Mouse (Mus musculus): ENCODE data around the gene Tle4.
"Not testable (repeated sequence)": the region's sequence is repeated elsewhere in the genome, so short reads cannot be mapped to it uniquely, and the experiment has no call there.

The Tle4 gene

DNA sequence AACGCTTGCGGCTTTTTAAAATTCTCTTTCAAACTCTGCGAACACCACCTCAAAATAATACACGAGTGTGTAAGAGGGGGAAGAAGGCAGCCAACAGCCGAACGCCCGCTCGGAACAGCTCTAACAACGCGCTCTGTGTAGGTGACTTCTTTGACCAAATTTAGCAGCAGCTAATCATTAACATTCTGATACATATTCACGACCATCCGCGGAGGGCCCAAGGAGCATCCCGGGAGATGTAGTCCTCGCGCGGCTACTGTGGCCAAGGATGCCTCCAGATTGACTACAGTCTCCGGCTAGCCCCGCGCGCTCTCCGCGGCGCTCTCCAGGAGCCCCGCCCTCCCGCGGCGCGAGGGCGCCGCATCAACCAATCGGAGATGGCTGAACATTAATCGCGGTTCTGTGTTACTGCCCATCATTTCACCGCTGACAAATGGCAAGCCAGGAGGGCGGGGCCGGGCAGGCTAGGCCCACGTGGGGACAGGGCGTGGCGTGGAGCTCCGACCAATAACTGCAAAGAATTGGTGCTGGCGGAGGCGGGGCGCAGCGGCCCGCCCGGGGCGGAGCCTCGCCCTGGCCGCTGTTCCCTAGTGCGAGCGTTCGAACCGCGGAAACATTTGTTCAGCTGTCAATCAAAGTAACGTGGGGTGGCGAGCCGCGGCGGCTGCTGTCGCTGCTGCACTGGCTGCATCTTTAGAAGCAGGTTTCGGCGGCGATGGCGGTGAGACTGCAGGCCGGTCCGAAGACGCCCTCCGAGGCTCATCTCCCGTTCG is at the start of gene Tle4:
Tle4 (minus strand) TSS at position 135 of the 773 bp plus-strand sequence.
- DNase-seq (ENCODE audit: low spot score) = peak; percentile 100

DNA sequence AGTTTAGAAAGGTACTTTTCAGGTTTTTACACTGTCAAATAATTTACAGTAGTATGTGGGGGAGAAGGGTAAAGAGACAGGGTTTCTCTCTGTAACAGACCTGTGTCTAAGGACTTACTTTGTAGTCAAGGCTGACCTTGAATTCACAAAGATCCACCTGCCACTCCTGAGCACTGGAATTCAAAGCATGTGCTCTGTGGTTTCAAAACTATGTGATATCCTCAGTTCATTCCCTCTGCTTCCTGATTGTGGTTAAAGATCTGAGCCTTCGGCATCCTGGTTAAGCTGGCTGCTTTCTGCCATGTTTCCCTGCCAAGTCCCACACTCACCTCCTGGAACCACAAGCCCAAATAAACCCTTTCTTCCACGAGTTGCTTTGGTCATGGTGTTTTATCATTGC is 47.8 kb upstream of the Tle4 start:
- no peak for DNase-seq (ENCODE audit: low spot score)

DNA sequence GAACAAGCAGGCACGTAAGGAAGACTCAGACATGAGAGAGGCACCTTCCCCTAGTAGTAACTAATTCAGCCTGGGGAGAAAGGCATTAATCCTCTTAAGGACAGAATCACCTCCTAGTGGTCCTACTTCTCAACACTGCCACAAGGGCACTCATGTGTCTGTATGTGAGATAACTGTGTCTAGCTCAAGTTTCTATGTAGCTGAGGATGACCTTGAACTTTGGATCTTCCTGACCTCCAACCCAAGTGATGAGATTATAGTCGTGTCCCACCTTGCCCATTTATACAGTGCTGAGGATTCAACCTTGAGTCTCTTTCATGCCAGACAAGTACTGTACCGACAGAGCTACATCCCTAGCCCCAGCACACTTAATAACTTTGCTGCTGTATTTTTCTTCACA is 46.9 kb upstream of the Tle4 start:
- DNase-seq (ENCODE audit: low spot score) = no peak

DNA sequence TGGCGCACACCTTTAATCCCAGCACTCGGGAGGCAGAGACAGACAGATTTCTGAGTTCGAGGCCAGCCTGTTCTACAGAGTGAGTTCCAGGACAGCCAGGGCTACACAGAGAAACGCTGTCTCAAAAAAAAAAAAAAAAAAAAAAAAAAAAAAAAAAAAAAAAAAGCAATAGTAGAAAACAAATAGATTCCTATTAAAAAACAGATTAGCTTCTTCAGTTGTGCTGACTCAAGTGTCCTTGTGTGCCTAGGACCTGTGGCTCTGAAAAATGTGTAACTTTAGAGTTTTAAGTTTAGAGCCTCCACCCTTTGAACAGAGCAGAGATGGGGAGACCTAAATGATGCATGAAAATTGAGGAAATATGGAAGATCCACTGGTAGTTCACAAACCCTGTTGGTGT is 45.2 kb upstream of the Tle4 start:
- DNase-seq (ENCODE audit: low spot score) = not testable (repeated sequence)

DNA sequence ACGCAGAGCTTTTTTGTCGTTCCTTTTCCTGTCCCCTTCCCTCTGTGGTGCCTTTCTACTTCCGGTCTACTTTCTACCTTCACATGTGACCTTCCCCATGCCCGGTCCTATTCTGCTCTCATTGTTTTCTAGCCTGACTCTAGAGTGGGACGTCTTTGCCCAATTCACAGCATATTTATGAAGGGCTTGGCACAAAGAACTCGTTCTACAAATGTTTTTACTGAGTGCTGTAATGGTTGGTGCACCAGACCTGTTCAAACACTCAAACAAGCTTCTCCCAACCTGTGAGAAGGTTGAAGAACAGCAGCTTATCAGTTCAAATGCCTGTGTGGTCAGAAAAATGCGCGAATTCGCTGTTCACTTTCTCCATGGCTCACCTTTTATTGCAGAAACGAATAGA is 44.8 kb upstream of the Tle4 start:
- DNase-seq (ENCODE audit: low spot score) = no peak

DNA sequence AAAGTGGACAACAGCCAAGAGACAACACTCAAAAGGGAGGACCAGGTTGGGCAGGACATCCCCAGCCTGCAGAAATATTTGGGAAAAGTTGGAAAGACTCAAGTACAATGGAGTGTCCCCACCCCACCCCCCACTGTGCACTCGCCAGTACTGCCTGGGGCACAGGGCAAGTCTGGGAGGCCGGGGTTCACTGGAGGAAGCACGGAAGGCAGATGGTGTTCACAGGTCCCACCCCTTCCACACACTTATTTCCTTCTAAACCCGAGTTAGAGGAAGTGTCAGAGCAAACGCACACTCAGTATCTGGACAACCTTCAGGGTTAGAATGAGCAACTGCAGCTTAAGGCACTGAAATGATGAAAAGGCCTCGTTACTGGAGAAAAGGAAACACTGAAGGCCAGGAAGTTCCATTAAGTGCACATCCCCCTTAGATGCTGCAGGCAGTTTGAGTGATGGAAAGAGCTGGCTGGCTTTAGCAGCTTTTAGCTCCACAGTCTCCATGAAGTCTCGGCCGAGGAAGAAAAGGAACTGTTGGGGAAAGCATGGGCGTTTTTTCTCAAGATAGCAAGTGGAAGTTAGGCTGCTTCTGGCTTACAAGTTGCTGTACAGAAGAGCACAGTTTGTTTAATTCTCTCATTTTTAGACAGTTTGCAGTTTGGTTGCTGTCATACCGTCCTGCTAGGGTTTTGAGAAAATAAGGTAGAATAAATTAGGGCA is 37.5 kb upstream of the Tle4 start:
- no peak for DNase-seq (ENCODE audit: low spot score)

DNA sequence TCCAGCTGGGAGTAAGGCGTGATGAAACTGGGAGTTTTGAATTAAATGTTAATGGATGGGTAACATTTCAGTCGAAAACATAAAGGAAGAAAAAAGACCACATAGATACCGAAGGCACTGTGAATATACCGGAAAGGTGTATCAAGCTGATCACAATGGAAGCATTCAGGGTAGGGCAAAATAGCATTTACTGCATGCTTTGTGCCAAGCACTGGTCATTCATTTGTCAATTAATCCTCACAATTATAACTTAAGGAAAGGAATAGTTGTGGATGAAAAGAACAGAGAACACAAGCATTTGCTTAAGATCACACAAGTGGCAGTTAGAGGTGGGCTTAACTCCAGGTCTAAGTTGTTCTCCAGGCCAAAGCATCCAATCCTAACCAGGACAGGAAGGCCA is 25.5 kb upstream of the Tle4 start:
- DNase-seq (ENCODE audit: low spot score) = no peak

DNA sequence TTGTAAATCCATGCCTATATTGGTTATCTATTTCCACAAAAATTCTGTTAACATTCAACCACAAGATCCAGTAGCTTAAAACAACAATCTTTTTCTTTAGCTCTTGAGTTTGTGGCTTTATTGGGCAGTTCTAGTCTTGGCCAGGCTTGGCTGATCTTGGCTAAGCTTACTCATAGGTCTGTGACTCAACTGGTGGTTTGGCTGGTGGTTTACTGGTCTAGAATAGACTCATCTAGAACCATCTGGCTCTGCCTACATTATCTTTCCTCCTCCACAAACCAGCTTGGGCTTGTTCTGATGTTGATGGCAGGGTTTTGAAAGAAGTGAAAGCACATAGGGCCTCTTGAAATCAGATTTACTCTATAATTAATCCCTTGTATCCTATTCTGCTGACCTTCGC is 22.7 kb upstream of the Tle4 start:
- DNase-seq (ENCODE audit: low spot score) = no peak

DNA sequence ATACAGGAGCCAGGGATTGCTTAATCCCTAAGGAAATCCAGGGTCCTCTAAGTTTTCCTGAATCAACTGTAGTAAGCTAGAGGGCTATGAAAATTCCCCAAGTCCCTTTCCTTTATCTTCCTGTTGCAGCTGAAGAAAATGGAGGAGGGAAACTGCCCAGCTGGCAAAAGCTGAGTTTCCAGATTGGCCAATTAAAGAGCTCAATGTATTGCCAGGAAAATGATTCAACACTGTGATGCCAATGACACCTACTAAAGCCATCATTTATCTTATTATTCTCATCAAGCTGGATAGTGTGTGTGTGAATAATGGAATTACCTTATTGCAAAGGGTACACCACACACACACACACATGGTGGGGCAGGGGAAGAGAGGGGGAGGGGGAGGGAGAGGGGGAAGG is 22.0 kb upstream of the Tle4 start:
- DNase-seq (ENCODE audit: low spot score) = no peak

DNA sequence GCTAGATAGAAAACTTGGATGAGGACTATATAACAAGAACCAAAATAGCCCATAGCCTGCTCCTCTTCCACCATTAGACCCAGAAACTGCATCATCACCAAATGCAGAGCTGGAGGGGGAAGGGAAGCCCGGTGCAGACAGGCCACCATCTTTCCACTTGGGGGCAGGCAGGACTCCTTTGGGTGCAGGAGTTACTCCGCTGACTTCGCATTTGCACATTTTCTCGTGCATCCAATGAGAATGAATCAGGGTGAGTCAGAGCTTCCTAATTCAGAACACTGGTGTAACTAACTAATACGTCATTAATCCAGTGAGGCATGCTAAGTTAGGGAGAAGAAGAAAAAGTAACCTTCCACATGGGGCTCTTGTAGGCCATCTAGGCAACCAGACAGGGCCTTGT is 17.0 kb upstream of the Tle4 start:
- DNase-seq (ENCODE audit: low spot score) = no peak

DNA sequence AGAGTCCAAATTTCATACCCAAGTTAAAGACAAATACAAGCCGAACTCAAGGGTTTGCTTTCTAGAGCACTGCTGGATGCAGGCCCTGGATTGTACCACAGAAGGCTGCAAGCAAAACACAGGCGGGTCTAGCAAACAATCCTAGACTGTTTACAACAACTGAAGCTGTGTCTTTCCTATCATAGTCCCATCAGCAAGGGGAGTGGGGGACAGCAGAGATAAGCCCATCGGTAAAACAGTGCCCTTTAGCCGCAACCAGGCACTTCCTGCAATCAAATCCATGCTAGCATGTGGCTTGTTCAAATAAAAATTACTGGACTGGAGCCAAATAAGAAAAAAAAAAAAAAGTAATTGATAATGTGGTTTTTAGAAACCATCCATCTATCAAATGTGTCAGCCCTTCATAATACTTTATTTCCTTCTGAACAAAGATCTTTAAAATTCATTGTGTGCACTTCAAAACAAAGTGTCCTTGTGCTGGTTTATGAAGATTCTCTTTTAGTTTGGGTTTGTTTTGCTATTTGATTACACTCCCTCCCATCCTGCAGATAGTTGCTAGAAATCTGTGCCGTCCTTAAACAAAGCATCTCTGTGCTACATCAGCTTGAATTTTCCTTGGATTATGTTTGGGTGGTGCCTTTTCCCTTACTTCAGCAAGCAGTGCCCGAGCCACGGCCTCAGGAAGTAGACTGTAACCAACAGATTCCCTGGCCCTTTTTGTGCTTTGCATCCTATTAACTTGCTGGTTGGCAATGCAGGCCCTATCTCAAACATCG is 12.9 kb upstream of the Tle4 start:
- DNase-seq (ENCODE audit: low spot score) = no peak

DNA sequence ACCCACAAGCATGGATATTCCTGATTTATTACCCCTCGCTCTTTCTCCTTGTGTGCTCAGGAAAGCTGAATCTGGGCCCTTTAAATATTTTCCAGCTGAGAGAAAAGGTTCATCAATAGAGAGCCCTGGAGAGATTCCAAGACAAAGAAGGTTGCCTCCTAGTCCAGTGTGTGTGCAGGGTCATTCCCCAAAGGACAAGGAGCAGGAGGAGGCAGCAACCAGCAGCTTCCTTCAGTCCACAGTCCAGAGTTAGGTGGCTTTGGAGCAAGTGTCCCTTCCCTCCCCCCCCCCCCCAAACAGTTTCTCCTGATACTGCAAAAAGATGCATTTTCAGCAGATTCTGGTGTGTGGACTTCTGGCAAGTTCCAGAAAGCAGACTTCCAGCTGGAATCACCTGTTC is 3.0 kb upstream of the Tle4 start:
- no peak for DNase-seq (ENCODE audit: low spot score)

DNA sequence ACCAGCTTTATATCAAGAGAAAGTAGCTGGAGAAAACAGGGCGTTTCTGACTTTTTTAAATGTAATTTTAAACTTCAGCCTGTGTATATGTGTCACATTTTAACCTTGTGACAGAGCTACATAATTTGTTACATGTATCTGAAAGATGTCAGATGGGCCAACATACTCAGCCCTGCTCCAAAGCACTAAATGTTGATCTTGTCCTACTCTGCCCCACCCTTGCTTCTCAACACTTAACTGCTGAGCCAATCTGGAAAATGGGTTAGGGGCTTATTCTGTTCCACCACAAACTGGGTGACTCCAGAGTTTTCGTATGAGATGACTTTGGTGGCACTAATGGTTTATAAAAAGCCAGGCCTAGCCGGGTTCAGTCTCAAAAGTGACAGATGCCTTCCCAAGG is 2.5 kb upstream of the Tle4 start:
- DNase-seq (ENCODE audit: low spot score) = no peak

DNA sequence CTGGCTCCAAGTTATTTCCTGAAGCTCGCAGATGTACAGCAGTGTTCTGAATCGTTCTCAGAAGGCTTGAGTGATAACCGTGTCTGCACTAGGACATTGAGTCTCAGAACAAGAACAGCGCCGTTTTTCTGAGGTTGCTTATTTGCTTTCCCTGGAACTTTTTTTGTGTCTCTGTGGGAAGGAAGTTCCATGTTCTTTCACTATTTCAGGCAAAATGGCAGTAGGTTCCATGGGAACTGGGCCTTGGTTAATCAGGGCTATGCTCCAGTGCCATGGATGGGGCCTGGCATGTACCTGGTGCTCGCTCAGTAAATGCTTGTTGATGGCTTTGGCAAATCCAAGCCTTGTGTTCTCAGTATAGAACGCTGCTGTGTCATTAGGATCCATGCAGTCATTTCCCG is 2.0 kb upstream of the Tle4 start:
- no peak for DNase-seq (ENCODE audit: low spot score)

DNA sequence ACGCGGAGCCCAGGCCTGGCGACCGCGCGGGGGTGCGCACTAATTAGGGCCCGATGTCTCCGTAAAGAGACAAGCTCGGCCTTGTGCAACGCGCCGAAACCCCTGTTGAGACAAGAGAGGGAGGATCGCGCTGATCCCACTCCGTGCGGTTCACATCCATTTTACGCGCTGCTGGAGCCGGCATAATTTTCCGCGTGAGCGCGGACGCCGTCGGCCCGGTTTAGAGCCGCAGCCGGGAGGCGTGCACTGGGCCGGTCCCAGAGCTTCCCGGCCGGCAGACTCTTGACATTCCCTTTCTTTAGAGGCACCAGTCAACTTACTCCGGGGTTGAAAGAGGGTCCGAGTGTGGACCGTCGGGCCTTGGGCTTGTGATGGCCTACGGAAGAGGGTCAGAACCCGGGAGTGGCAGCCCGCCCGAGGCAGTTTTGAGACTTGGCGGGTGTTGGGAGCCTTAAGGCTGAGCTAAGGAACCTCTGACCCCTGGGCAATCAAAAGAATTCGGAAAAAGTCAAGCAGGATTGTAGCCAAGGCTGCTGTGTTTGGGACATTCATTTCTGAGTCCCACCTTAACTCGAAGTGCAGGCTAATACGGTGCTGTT is 938 bp upstream of the Tle4 start:
- no peak for DNase-seq (ENCODE audit: low spot score)

DNA sequence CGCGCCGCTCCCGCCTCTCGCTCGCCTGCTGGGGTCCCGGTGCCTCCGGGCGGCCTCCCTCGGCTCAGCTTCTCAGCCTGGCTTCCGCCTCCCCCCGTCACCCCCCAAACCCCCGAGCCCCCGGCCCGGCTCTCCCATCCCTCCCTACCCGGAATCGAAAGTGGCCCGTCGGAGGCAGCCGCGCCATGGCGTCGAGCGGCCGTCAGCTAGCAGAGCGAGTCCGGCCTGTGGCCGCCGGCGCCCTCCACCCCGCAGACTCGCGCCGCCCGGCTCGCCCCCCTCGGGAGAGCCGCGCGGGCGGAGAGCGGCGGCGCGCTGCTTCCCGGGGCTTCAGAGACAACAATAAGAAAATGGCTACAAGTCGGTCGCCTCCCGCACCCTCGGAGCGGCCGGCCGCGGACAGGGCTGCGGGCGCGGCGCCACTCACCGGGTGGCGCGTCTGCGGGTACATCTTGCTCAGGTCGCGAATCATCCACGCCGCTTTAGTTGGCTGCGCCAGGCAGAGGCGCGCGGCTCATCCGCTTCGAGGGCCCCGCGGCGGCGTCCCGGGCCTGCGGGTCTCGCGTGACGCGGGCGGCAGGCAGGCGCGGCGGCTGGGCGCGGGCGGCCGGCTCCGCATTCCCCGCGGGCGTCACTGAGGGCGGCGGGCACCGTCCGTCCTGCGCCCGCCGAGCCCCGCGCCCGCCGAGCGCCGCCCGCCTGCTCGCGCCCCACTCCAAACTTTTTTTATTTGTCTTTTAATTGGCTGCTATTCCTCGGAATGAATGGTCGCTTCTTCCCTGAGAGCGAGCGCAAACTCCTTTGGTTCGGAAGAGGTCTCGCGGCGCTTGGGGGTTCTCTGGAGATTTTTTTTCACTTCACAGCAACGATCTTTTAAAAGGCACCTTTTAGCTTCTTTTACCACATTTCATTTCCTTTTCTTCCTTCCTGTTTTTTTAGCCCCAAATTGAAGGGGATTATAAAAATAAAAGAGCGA is 622 bp downstream of the Tle4 start:
- peak; percentile 59 for DNase-seq (ENCODE audit: low spot score)

DNA sequence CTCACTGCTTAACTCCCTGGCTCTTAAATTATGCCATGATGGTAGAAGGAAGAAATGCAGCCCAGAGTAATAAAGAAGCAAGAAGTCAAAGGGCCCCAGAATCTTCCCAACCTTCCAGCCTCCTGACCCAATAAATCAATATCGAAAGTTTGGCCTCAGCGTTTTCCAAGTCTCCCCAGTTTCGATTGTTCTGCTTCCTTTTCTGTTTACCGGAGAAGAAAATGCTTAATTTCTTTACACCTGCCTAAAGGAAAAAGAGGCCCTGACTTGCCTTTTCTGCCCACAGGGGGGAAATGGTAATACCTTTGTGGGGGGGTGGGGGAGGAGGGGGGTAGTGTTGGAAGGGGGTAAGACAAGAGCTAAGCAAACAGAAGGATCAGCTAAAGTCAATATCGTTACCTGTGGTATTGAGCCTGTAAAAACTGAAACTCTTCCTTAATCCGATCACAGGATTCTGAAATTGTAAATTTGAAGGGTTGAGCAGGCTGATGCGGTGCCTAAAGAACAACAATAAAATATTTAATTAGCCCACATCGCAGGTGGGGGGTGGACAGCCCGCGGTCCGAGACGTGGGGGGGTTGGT is 1.4 kb downstream of the Tle4 start:
- DNase-seq (ENCODE audit: low spot score) = no peak

DNA sequence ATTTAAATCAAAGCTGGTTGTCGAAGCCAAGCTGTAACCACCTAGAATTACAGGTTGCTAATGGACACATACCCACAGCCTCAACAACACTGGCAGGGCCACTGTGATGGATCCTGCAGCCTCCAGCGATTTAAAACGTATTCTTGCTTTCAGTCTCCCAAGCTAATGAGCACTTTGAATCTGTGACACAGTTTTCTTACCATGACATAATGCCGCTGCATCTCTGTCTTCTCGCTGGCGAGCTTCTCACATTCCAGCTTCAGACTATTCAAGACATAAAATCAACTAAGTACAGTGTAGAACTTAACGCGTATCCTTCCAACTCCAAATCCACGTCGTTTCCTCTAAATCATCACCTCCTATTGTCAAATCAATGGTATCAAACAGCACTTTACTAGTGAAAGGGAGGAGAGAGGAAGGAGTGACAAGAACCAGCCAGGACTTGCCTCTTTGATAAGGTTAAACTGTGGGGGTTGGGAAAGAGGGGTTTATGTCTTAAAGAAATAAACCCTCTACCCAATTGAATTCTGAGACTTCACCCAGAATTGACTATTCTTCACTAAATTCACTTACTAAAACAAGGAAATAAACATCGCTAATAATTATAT is 2.4 kb downstream of the Tle4 start:
- no peak for DNase-seq (ENCODE audit: low spot score)

DNA sequence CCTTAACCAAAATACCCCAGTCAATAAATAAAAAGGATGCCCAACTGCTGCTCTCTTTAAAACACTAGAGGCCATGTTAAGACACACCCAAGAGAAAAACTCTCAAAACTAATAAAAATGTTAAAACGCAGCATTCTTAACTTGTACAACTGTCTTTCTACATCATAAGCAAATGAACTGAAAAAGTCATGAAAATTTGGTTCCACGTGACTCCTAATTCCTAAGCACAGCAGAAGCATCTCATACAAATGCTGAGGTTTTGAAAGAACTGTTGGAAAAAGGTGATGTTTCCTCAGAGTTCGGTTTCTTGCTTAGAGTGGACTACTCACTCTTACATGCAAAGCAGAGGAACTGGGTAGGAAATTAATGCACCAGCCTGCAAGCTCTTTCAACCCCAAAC is 3.3 kb downstream of the Tle4 start:
- no peak for DNase-seq (ENCODE audit: low spot score)

DNA sequence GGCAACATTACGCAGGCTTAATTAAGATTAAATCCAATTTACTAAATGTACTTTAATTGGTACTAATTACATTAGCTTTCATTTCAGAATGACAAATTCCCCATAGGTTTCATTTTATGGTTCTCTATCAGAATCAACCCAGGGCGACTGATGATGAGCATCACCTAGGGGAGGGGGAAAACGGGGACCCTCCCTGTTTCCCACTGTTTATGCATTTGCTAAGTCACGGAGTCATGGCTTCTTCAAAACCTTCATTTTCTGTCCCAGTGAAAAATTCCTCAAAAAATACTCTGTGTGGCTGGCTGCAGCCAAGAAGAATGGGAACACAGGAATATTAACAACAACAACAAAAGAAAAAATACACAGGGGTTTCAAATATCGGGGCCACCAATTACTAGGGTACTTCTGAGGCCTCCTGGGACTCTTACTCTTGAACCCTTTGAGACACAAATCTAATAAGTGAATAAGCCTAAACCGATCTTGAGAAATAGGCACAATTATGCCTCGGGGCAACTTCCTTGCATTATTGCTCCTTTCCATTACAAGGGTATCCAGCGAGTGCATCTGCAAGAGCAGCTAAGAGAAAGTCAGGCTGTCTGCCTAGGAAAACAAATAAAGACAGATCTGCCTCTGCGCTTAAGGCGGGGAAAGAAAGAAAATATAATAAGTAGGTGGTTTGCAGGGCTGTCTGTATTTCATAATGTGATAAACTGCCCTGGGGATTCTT is 5.9 kb downstream of the Tle4 start:
- DNase-seq (ENCODE audit: low spot score) = no peak
